Mouse (Mus musculus) kidney, postnatal 4 days (tissue): ENCODE measurements at regions not wholly inside any gene's neighbourhood (a gene's known extent, or its start where the extent isn't known, plus 50 kb on each side); places are given as distances from the start of the nearest gene placed in this dataset.
A peak's percentile ranks its signal among the peaks of the same experiment; 100 is the strongest.

ENCODE experiments used
- DNase-seq, 2 experiments: peaks; one replicate each; pipeline ENCODE4 v3.0.0; 2021; ENCODE audit warnings: mixed read lengths in 2 of 2

GRCm38 (mm10) chrX:158236206-158236605 is 193.1 kb upstream of the Cnksr2 start:
- no peak for DNase-seq

GRCm38 (mm10) chrX:158209167-158209566 is 166.1 kb upstream of the Cnksr2 start:
- no peak for DNase-seq

GRCm38 (mm10) chrX:158195536-158195935 is 152.4 kb upstream of the Cnksr2 start:
- DNase-seq, result no peak

GRCm38 (mm10) chrX:158181486-158181885 is 138.4 kb upstream of the Cnksr2 start:
- DNase-seq, result peak in 1 of 2 experiments; percentile 2

GRCm38 (mm10) chrX:158180356-158180755 is 137.3 kb upstream of the Cnksr2 start:
- DNase-seq, result no peak

- no peak for DNase-seq
Measured at GRCm38 (mm10) chrX:158135870-158136557, 92.9 kb upstream of the Cnksr2 start.

GRCm38 (mm10) chrX:158133526-158133925 is 90.4 kb upstream of the Cnksr2 start:
- DNase-seq, result no peak
